Mouse (Mus musculus) neural tube, embryonic 12.5 days (tissue): Measurements from ENCODE around the gene Lamb2. TPM values are rescaled to one million over a fixed set of nuclear protein-coding genes. Genes with fewer than 3 reads are reported as not detected.

Source experiments
- ATAC-seq: fragments of 200-750 bp; cut with Nextera tagmentation; 2 replicates; pipeline ENCODE4 v1.8.0; 2017; ENCODE audit warnings: low read depth, mild to moderate bottlenecking, moderate TSS enrichment, moderate library complexity; ENCODE audit not compliant: low FRiP score
- H3K27ac ChIP-seq: fragments of 300-500 bp; sonication (generic); 2 replicates; pipeline ENCODE4 v1.5.1; 2016
- H3K27me3 ChIP-seq: fragments of 300-500 bp; sonication (generic); replicated peaks from 2 replicates; pipeline ENCODE4 v1.6.1; 2016; ENCODE audit warnings: mild to moderate bottlenecking
- H3K36me3 ChIP-seq: fragments of 300-500 bp; sonication (generic); 2 replicates; pipeline ENCODE4 v1.6.1; 2016; ENCODE audit warnings: mild to moderate bottlenecking
- H3K4me1 ChIP-seq: fragments of 300-500 bp; sonication (generic); 2 replicates; pipeline ENCODE4 v1.6.1; 2016
- H3K4me2 ChIP-seq: fragments of 300-500 bp; sonication (generic); replicated peaks from 2 replicates; pipeline ENCODE4 v1.6.1; 2016; ENCODE audit warnings: mild to moderate bottlenecking
- H3K4me3 ChIP-seq: fragments of 300-500 bp; sonication (generic); 2 replicates; pipeline ENCODE4 v1.5.1; 2016
- H3K9ac ChIP-seq: fragments of 300-500 bp; sonication (generic); 2 replicates; pipeline ENCODE4 v1.6.1; 2016; ENCODE audit warnings: mild to moderate bottlenecking
- H3K9me3 ChIP-seq: fragments of 300-500 bp; sonication (generic); 2 replicates; pipeline ENCODE4 v1.6.1; 2016; ENCODE audit warnings: mild to moderate bottlenecking
- WGBS: fragments of 180-500 bp; shearing (Covaris S2); methylation state at CpG from one replicate; pipeline ENCODE4 v1.1.7; 2016; 5-methylcytosine and 5-hydroxymethylcytosine counted together
- polyA plus RNA-seq: library from polyadenylated mRNA; unstranded; fragments of >200 nt; fragmentation: Nextera tagmentation; extraction: Ambion mirVana; gene quantifications from 2 replicates; pipeline ENCODE4 v1.2.1, GENCODE M21; 2016

The Lamb2 gene
- polyA plus RNA-seq, 1 experiment from 2014 or later: 28.6 TPM

- H3K36me3 ChIP-seq: peaks cover 44% of the 10 kb centered on the region
- no peaks in the 10 kb centered on the region for H3K27me3 ChIP-seq
- H3K4me2 ChIP-seq: no peak overlapping the region
- no peak overlapping the region for H3K4me3 ChIP-seq
- no peak overlapping the region for H3K27ac ChIP-seq
- H3K4me1 ChIP-seq: peaks cover 13% of the 10 kb centered on the region
- H3K9me3 ChIP-seq: no peaks in the 10 kb centered on the region
- no peak for ATAC-seq
- WGBS: 96% methylated on average over 9 of the region's 9 CpGs
- H3K9ac ChIP-seq: no peak overlapping the region
These were observed 15.8 kb upstream of the Lamb2 start for GRCm38 (mm10) chr9:108463713-108464112.

- Histone ChIP-seq H3K9me3 (no peaks in the 10 kb centered on the region), H3K4me3 (no peak overlapping the region), H3K27ac (no peak overlapping the region), H3K27me3 (no peaks in the 10 kb centered on the region), H3K36me3 (peaks cover 44% of the 10 kb centered on the region), H3K4me2 (no peak overlapping the region), H3K9ac (no peak overlapping the region), H3K4me1 (peaks cover 7% of the 10 kb centered on the region)
- WGBS: 95% methylated on average over 2 of the region's 2 CpGs
- ATAC-seq: no peak
These were observed 13.3 kb upstream of the Lamb2 start for GRCm38 (mm10) chr9:108466219-108466618.

- 80% methylated on average over 5 of the region's 5 CpGs for WGBS
- no peak for ATAC-seq
These were observed 10.1 kb upstream of the Lamb2 start for GRCm38 (mm10) chr9:108469430-108469829.

GRCm38 (mm10) chr9:108469845-108470244, 9.7 kb upstream of the Lamb2 start:
- Histone ChIP-seq H3K9me3 (no peaks in the 10 kb centered on the region), H3K27me3 (no peaks in the 10 kb centered on the region), H3K27ac (no peak overlapping the region), H3K4me1 (no peaks in the 10 kb centered on the region), H3K9ac (no peak overlapping the region), H3K36me3 (peaks cover 22% of the 10 kb centered on the region), H3K4me3 (no peak overlapping the region), H3K4me2 (no peak overlapping the region)
- 67% methylated on average over 4 of the region's 4 CpGs for WGBS
- ATAC-seq: no peak

More at GRCm38 (mm10) chr9:108469430-108469829, 10.1 kb upstream of the Lamb2 start:
- no peak overlapping the region for H3K9ac ChIP-seq
- H3K4me3 ChIP-seq: no peak overlapping the region
- no peaks in the 10 kb centered on the region for H3K9me3 ChIP-seq
- no peaks in the 10 kb centered on the region for H3K27me3 ChIP-seq
- H3K4me1 ChIP-seq: no peaks in the 10 kb centered on the region
- H3K36me3 ChIP-seq: peaks cover 26% of the 10 kb centered on the region
- no peak overlapping the region for H3K4me2 ChIP-seq
- H3K27ac ChIP-seq: no peak overlapping the region

- H3K27ac ChIP-seq: no peak overlapping the region
- H3K9ac ChIP-seq: no peak overlapping the region
- peaks cover 10% of the 10 kb centered on the region for H3K4me1 ChIP-seq
- no peak overlapping the region for H3K4me3 ChIP-seq
- ATAC-seq: no peak
- H3K36me3 ChIP-seq: no peaks in the 10 kb centered on the region
- H3K4me2 ChIP-seq: no peak overlapping the region
- H3K9me3 ChIP-seq: no peaks in the 10 kb centered on the region
- no peaks in the 10 kb centered on the region for H3K27me3 ChIP-seq
- 73% methylated on average over 1 of the region's 1 CpGs for WGBS
These were observed 5.0 kb upstream of the Lamb2 start for GRCm38 (mm10) chr9:108474528-108474927.

GRCm38 (mm10) chr9:108478638-108479156, 839 bp upstream of the Lamb2 start:
- H3K36me3 ChIP-seq: peaks cover 10% of the 10 kb centered on the region; the same call in 1 of the 2 replicates
- H3K9me3 ChIP-seq: no peaks in the 10 kb centered on the region
- peak; percentile 64 for ATAC-seq
- peaks cover 16% of the 10 kb centered on the region for H3K4me1 ChIP-seq
- peak overlapping the region; percentile 29 for H3K4me3 ChIP-seq
- peak overlapping the region; percentile 45 for H3K9ac ChIP-seq
- under 1% methylated on average over 20 of the region's 20 CpGs for WGBS
- H3K27ac ChIP-seq: no peak overlapping the region
- peak overlapping the region; percentile 63 for H3K4me2 ChIP-seq
- H3K27me3 ChIP-seq: no peaks in the 10 kb centered on the region

- H3K27ac ChIP-seq: no peak overlapping the region
- ATAC-seq: peak; percentile 13; the same call in 1 of the 2 replicates
- peak overlapping the region; percentile 63 for H3K4me2 ChIP-seq
- peaks cover 15% of the 10 kb centered on the region for H3K36me3 ChIP-seq
- no peaks in the 10 kb centered on the region for H3K27me3 ChIP-seq
- peaks cover 16% of the 10 kb centered on the region for H3K4me1 ChIP-seq
- 35% methylated on average over 11 of the region's 11 CpGs for WGBS
- H3K4me3 ChIP-seq: no peak overlapping the region
- no peak overlapping the region for H3K9ac ChIP-seq
- H3K9me3 ChIP-seq: no peaks in the 10 kb centered on the region
These were observed 295 bp upstream of the Lamb2 start for GRCm38 (mm10) chr9:108479241-108479640.

- peak overlapping the region; percentile 63 for H3K4me2 ChIP-seq
- H3K27ac ChIP-seq: no peak overlapping the region
- H3K9me3 ChIP-seq: no peaks in the 10 kb centered on the region
- no peaks in the 10 kb centered on the region for H3K27me3 ChIP-seq
- H3K36me3 ChIP-seq: peaks cover 28% of the 10 kb centered on the region
- no peak overlapping the region for H3K9ac ChIP-seq
- peaks cover 16% of the 10 kb centered on the region for H3K4me1 ChIP-seq
- ATAC-seq: no peak
- 93% methylated on average over 28 of the region's 28 CpGs for WGBS
- H3K4me3 ChIP-seq: no peak overlapping the region
These were observed 1.4 kb downstream of the Lamb2 start for GRCm38 (mm10) chr9:108480813-108481519.

GRCm38 (mm10) chr9:108481520-108482210, 2.1 kb downstream of the Lamb2 start:
- no peaks in the 10 kb centered on the region for H3K9me3 ChIP-seq

GRCm38 (mm10) chr9:108483051-108483790, 3.7 kb downstream of the Lamb2 start:
- Histone ChIP-seq H3K27ac (no peak overlapping the region), H3K9me3 (no peaks in the 10 kb centered on the region), H3K27me3 (no peaks in the 10 kb centered on the region), H3K4me1 (peaks cover 16% of the 10 kb centered on the region), H3K9ac (no peak overlapping the region), H3K4me3 (no peak overlapping the region), H3K36me3 (peaks cover 50% of the 10 kb centered on the region), H3K4me2 (no peak overlapping the region)
- WGBS: 92% methylated on average over 18 of the region's 18 CpGs
- no peak for ATAC-seq

More at GRCm38 (mm10) chr9:108481520-108482210, 2.1 kb downstream of the Lamb2 start:
- H3K36me3 ChIP-seq: peaks cover 35% of the 10 kb centered on the region
- H3K27ac ChIP-seq: no peak overlapping the region
- no peaks in the 10 kb centered on the region for H3K27me3 ChIP-seq
- no peak overlapping the region for H3K9ac ChIP-seq
- no peak overlapping the region for H3K4me2 ChIP-seq
- 90% methylated on average over 19 of the region's 19 CpGs for WGBS
- ATAC-seq: no peak
- no peak overlapping the region for H3K4me3 ChIP-seq
- H3K4me1 ChIP-seq: peaks cover 16% of the 10 kb centered on the region

GRCm38 (mm10) chr9:108484021-108484420, 4.5 kb downstream of the Lamb2 start:
- H3K4me3 ChIP-seq: no peak overlapping the region
- H3K4me1 ChIP-seq: peaks cover 11% of the 10 kb centered on the region
- 96% methylated on average over 15 of the region's 15 CpGs for WGBS
- no peak overlapping the region for H3K27ac ChIP-seq
- H3K9me3 ChIP-seq: no peaks in the 10 kb centered on the region
- no peak for ATAC-seq
- no peak overlapping the region for H3K9ac ChIP-seq
- no peaks in the 10 kb centered on the region for H3K27me3 ChIP-seq
- H3K36me3 ChIP-seq: peaks cover 58% of the 10 kb centered on the region
- no peak overlapping the region for H3K4me2 ChIP-seq

GRCm38 (mm10) chr9:108485301-108485875, 5.9 kb downstream of the Lamb2 start:
- WGBS: 93% methylated on average over 19 of the region's 19 CpGs
- H3K36me3 ChIP-seq: peaks cover 65% of the 10 kb centered on the region

More at GRCm38 (mm10) chr9:108485301-108485875, 5.9 kb downstream of the Lamb2 start:
- no peak overlapping the region for H3K9ac ChIP-seq
- no peaks in the 10 kb centered on the region for H3K27me3 ChIP-seq
- H3K9me3 ChIP-seq: no peaks in the 10 kb centered on the region
- no peak for ATAC-seq
- no peak overlapping the region for H3K27ac ChIP-seq
- H3K4me3 ChIP-seq: no peak overlapping the region
- peaks cover 8% of the 10 kb centered on the region for H3K4me1 ChIP-seq
- no peak overlapping the region for H3K4me2 ChIP-seq
